Mouse (Mus musculus) stomach, postnatal 0 days (tissue): ENCODE measurements around the gene Clip4.

ENCODE experiments used
- CTCF ChIP-seq: IDR thresholded peaks from 2 replicates; pipeline ENCODE4 v1.5.1; 2016; ENCODE audit warnings: antibody characterized with exemption, low read depth, mild to moderate bottlenecking, moderate library complexity
- EP300 ChIP-seq: optimal IDR thresholded peaks from 2 replicates; pipeline ENCODE3; 2016; ENCODE audit warnings: antibody characterized with exemption

DNA sequence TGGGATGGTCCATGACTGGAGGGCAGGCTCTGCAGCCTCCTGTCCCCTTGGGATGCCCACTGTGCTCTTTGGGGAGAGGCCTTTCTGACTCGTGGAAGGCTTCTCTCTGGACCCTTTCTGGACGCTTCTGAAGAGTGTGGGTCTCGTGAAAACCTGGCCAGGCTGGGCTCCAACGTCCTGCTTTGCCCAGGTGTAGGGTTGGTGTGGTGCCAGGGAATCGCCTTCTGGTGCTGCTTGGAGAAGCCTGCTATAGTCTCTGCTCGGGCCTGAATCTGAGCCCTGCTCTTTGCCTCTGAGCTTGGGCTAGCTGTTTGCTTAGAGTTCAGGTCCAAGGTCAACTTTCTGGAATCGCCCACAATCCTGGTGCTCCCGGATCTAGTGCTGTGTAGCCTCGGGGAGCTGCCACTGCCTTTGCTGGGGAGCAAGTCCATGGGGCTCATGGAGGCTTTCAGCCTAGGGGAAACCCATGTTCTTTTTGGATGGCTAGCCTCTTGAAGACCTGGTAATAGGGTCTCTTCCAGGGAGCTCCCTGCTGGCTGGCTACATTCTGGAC, 18.6 kb upstream of the Clip4 start:
- TF ChIP-seq CTCF (no peak), EP300 (no peak)
